Mouse (Mus musculus) kidney, adult 18-20 months (tissue): ENCODE data around the gene F11r.
"Not testable (repeated sequence)": the region's sequence is repeated elsewhere in the genome, so short reads cannot be mapped to it uniquely, and the experiment has no call there.

Source experiments
- DNase-seq: peaks from one replicate; pipeline ENCODE4 v3.0.0; 2021

F11r gene

DNA sequence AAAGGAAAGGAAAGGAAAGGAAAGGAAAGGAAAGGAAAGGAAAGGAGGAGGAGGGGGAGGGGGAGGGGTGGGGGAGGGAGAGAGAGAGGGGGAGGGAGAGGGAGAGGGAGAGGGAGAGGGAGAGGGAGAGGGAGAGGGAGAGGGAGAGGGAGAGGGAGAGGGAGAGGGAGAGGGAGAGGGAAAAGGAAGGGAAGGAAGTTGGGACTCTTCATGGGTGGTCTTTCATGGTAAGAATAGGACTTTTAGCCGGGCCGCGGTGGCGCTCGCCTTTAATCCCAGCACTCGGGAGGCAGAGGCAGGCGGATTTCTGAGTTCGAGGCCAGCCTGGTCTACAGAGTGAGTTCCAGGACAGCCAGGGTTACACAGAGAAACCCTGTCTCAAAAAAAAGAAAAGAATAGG, 34.6 kb downstream of the F11r start:
- not testable (repeated sequence) for DNase-seq

DNA sequence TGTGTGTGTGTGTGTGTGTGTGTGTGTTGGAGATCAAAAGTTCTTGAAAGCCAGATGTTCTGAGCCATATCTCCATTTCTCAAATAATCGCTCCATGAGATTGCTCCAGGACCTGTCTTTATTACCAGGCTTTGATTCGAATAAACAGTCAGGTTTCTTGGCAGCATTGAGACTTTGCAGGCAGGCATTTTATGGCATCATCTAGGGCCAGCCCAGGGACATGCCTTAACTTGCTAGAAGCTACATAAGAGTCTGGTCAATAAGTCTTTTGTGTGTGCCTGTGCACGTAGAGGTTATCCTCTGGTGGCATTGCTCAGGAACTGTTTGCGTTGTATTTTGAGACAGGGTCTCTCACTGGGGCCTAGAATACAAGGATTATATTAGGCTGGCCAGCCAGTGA, 36.2 kb downstream of the F11r start:
- DNase-seq, result no peak

DNA sequence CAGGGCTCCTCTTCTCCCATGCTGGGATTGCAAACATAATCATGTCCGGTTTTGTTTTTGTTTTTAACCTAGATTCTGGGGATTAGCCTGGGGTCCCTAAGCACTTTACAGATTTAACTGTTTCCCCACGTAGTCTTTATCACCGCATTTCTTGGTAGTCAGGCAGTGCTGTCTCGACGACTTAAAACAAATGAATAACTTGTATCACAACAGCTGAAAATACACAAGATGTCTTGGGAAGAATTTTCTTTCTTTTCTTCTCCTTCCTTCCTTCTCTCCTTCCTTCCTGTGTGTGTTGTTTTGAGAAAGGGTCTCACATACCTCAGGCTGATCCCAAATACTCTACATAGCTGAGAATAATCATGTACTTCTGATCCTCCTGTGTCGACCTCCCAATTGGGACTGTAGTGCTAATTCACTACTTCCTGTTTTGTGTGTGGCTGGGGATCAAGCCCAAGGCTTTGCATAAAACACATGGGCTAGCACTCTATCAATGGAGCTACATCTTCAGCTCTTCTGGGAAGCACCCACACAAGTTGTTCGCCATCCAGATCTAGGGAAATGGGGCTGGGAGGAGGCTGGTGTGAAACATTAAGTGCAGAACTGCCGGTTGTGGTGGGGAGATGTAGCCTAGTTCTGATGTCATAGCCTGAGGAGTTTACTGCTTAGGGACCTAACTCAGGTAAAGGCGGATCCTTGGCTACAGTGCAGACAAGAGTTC, 36.7 kb downstream of the F11r start:
- no peak for DNase-seq

- no peak for DNase-seq
These were observed 39.8 kb downstream of the F11r start for GRCm38 (mm10) chr1:171477123-171477522.

- peak; percentile 38 for DNase-seq
These were observed 40.6 kb downstream of the F11r start for GRCm38 (mm10) chr1:171477758-171478545.

GRCm38 (mm10) chr1:171478968-171479367, 41.6 kb downstream of the F11r start:
- peak; percentile 85 for DNase-seq

- no peak for DNase-seq
These were observed 56.9 kb downstream of the F11r start for GRCm38 (mm10) chr1:171494241-171494640.

DNA sequence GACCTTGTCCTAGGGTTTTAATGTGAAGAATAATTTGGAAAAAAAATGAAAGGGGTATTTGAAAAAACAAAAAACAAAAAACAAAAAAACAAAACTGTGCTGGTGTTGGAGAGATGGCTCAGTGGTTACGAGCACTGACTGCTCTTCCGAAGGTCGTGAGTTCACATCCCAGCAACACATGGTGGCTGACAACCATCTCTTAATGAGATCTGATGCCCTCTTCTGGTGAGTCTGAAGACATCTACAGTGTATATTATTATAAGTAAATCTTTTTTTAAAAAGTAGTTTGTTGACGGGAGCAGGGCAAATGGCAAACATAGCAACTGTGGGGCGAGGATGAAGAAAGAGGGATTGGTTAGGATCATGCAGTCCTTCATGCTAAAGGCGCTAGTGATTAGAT, 58.0 kb downstream of the F11r start:
- DNase-seq, result no peak

DNA sequence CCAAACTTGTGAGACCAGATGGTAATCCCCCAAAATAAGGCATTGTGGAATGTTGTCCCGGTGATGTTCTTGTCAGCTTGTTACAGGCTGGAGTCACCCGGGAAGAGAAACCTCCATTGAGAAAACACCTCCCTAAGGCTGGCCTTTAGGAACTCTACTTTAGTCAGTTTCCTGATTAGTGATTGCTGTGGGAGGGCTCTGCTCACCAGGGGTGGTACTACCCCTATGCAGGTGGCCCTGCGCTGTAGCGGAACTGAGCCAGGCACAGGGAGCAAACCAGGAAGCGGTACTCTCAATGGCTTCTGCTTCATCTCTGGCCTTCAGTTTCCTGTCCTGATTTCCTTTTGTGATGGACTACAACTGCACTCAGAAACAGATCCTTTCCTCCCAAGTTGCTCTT, 62.5 kb downstream of the F11r start:
- DNase-seq, result no peak

GRCm38 (mm10) chr1:171501016-171501610, 63.8 kb downstream of the F11r start:
- DNase-seq, result no peak

GRCm38 (mm10) chr1:171501636-171502080, 64.3 kb downstream of the F11r start:
- peak; percentile 48 for DNase-seq

DNA sequence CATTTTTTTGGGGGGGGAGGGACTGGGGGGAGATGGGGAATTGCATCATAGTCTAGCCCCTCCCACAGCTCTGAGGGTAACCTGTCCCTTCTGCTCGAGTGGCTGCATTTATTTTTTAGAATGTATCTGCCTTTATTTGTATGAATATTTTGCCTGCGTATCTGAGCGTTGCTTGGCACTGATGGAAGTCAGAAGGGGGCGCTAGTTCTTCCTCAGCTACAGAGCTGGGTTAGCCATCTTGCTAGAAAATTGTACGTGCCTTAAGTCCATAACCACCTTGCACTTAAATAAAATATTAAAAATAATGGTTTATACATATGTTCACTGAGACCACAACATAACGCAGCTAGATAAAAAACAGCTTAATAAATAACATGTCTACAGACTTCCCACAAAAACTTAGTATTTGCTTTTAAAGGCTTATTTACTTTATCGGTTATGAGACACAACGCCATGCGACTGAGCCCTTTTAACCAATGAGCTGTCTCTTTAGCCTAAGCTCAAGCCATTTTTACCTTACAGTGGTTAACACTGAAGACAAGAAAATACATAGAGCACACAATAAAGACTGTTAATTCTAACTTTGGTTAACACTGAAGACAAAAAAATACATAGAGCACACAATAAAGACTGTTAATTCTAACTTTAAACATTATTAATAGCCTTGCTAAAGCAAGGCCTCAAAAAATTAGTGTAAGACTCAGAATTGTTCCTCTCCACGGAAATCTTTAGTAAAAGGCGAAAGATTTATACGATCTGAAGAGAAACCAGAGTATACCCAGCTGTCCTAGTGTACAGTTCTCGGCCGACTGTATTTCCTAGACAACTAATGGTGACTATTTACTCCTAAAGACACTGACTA, 65.3 kb downstream of the F11r start:
- peak; percentile 44 for DNase-seq

GRCm38 (mm10) chr1:171503250-171503591, 65.9 kb downstream of the F11r start, which contains the start of gene Alyref2:
Alyref2 (plus strand) TSS chr1:171503478.
- DNase-seq, result peak; percentile 94

- DNase-seq, result peak; percentile 83
These were observed 66.4 kb downstream of the F11r start for GRCm38 (mm10) chr1:171503592-171504291.

GRCm38 (mm10) chr1:171504586-171504985, 67.3 kb downstream of the F11r start:
- no peak for DNase-seq

GRCm38 (mm10) chr1:171513234-171513633, 75.9 kb downstream of the F11r start:
- DNase-seq, result no peak

DNA sequence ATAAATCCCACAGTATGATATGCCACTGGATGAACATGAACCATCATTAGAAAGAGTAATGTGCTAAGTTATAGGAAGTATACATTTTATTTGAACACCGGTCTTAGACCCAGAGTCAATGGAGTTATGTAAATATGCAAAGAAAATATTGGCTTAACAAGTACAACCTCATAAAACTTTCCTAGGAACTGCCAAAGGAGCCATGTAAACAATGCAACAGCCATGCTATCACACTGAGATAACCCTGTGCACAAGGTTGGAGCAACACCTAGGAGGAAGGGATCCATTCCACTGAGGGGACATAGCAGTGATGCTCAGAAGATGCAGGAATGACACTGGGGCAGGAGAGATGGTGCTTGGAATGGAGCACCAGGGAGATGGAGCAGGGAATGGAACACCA, 76.4 kb downstream of the F11r start:
- DNase-seq, result no peak
